Mouse (Mus musculus) fat pad, adult 2 months (tissue): ENCODE measurements around the gene Spint4.

Source experiments
- DNase-seq: peaks from one replicate; pipeline ENCODE4 v3.0.0-alpha.2; 2011; ENCODE audit warnings: low read depth, low spot score; ENCODE audit errors: extremely low read depth

Spint4 gene

DNA sequence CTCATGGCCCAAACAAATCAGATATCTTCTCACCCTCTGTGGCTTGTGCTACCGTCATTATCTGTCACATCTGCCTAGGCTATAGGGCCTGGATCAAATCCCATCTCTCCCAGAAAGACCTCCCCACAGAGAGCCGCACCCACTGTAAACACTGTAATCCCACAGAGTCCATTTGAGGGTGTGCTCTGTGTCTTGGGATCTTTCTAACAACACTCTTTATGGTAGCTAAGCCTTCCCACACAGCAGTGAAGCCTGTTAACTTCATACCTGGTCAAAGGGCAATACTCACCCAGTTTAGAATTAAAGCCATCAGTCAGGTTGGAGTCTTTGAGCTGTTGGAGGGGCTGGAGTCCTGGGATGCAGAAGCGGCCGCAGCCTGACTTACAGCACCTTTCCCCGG lies 33.4 kb downstream of the Spint4 start:
- no peak for DNase-seq

GRCm38 (mm10) chr2:164733259-164733658 lies 35.0 kb downstream of the Spint4 start:
- DNase-seq = no peak

GRCm38 (mm10) chr2:164734839-164735238 lies 36.5 kb downstream of the Spint4 start:
- no peak for DNase-seq

GRCm38 (mm10) chr2:164735446-164735845 lies 37.1 kb downstream of the Spint4 start:
- DNase-seq = no peak

- DNase-seq = no peak
These were observed 39.2 kb downstream of the Spint4 start for GRCm38 (mm10) chr2:164737377-164738090.

- no peak for DNase-seq
These were observed 41.6 kb downstream of the Spint4 start for GRCm38 (mm10) chr2:164739876-164740275.

GRCm38 (mm10) chr2:164744987-164745386 lies 46.7 kb downstream of the Spint4 start:
- no peak for DNase-seq

- DNase-seq = no peak
These were observed 47.7 kb downstream of the Spint4 start, which contains the start of the genes Wfdc3 and Dnttip1 for GRCm38 (mm10) chr2:164745843-164746479. Wfdc3 (minus strand) TSS chr2:164745931. Dnttip1 (plus strand) TSS chr2:164745983.

DNA sequence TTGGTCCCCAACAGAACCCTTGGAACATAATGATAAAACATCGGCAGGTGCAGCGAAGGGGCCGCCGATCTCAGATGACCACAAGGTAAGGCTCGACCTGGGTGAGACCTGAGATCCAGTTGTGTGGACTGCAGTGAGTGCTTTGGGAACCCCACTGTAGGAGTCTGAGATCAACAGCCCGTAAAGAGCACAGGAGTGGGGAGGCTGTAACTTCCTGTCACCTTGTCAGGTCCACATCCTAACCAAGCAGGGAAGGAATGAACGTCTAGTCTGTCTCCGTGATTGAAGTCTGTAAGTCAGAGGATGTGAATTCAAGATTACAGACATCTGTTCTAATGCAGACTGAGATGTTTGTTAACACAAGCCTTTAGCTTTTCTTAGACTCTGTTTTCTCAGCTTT lies 48.4 kb downstream of the Spint4 start:
- no peak for DNase-seq

DNA sequence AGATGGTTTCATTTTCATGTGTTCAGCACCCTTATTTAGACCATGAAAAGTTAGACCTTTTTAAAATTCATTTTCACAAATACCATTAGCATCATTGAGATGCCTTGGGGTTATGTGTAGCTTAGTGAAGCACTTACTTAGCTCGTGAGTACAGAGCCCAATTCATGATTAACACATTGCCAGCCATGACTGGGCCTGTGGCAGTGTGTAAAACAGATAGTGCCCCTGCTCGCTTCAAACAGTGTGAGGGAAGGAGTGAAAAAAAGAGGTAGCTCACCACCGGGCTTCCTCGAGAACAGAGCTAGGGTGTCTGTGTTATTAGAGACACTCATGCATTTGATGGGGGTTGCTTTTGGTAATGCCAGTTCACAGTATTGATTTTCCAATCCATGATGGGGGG lies 49.9 kb downstream of the Spint4 start:
- DNase-seq = no peak

DNA sequence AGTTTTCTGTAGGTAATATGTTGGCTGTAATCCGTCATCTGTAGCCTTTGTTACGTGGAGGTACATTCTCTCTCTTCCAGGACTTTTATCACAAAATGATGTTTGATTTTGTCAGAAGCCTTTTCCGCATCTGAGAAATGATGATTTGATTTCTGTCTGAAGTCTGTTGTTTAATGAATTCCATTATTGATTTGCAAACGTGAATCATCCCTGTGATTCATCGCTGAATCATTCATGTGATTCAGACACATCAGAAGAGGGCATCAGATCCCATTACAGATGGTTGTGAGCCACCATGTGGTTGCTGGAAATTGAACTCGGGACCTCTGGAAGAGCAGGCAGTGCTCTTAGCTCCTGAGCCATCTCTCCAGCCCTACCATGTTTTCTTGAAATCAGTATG lies 50.7 kb downstream of the Spint4 start:
- DNase-seq = no peak
